Mouse (Mus musculus) megakaryocyte, embryonic 14.5 days (primary cell): ENCODE data around the gene Psmg4. TPM values are rescaled to one million over a fixed set of nuclear protein-coding genes. Genes with fewer than 3 reads are reported as not detected.

Experiments
- H3K27me3 ChIP-seq: replicated peaks from 2 replicates; pipeline ENCODE3; 2012; ENCODE audit warnings: inconsistent platforms
- H3K36me3 ChIP-seq: replicated peaks from 2 replicates; pipeline ENCODE3; 2012; ENCODE audit warnings: low read length, inconsistent platforms, mixed read lengths
- H3K4me1 ChIP-seq: 2 replicates; pipeline ENCODE4 v1.6.1; 2012; ENCODE audit warnings: inconsistent platforms
- H3K4me3 ChIP-seq: replicated peaks from 2 replicates; pipeline ENCODE3; 2012; ENCODE audit warnings: moderate library complexity, mild to moderate bottlenecking, inconsistent platforms
- H3K9me3 ChIP-seq: 2 replicates; pipeline ENCODE4 v1.6.1; 2012; ENCODE audit warnings: inconsistent platforms
- FLI1 ChIP-seq: IDR thresholded peaks from 2 replicates; pipeline ENCODE4 v1.6.1; 2012; ENCODE audit warnings: low read length, inconsistent platforms, mixed read lengths
- GATA1 ChIP-seq: IDR thresholded peaks from 3 replicates; pipeline ENCODE4 v1.6.1; 2012; ENCODE audit warnings: mixed read lengths, low read length, inconsistent platforms, borderline replicate concordance
- polyA plus RNA-seq: library from polyadenylated mRNA; stranded (reverse); fragments of >175 nt; gene quantifications from 2 replicates; pipeline ENCODE4 v1.2.3, GENCODE M21; 2012; ENCODE audit warnings: low replicate concordance; ENCODE audit not compliant: insufficient read depth

Psmg4 gene
- polyA plus RNA-seq, 1 experiment: 32.8 TPM

DNA sequence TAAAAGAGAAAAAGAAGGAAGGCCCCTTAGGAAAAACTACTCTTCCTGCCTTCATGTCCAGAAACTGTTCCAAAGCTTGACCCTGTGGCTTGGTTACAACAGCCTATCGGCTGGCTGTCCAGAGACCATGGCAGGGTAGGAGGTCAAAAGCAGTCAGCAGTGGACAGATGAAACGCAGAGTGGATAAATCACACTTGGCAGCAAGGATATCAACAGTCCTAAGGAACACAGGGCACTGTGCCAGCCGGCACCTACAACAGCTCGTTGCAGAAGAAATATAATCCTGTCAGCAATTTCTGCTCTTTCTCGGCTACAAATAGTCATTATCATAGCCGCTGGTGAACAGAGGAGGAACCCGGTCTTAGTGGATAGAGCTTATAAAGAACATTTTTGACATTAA, 60.2 kb downstream of the Psmg4 start:
- Histone ChIP-seq H3K27me3 (no peaks in the 10 kb centered on the region), H3K4me3 (no peak overlapping the region), H3K4me1 (peaks cover 35% of the 10 kb centered on the region), H3K36me3 (peaks cover 86% of the 10 kb centered on the region), H3K9me3 (no peaks in the 10 kb centered on the region; the same call in 1 of the 2 replicates)
- TF ChIP-seq FLI1: no peak

- H3K4me1 ChIP-seq: peaks cover 62% of the 10 kb centered on the region
- TF ChIP-seq GATA1 (no peak), FLI1 (no peak)
- H3K27me3 ChIP-seq: no peaks in the 10 kb centered on the region
- H3K9me3 ChIP-seq: no peaks in the 10 kb centered on the region
- peaks cover 70% of the 10 kb centered on the region for H3K36me3 ChIP-seq
- no peak overlapping the region for H3K4me3 ChIP-seq
Measured at GRCm38 (mm10) chr13:34226940-34227339, 64.2 kb downstream of the Psmg4 start.

Other genes starting within 250 kb of the Psmg4 start
- gene Nqo2, start 198.3 kb upstream of the Psmg4 start, polyA plus RNA-seq: 2.6 TPM in 1 of 2 replicates, not detected in the other
- gene Ripk1, start 160.6 kb upstream of the Psmg4 start, polyA plus RNA-seq: 3.4 and 8.7 TPM in 2 replicates
- 26.2 and 48.5 TPM in 2 replicates for gene Serpinb6a, start 160.2 kb upstream of the Psmg4 start, polyA plus RNA-seq
- gene Bphl, start 125.4 kb upstream of the Psmg4 start, polyA plus RNA-seq: 20.4 and 35.2 TPM in 2 replicates
- 95.9 and 122 TPM in 2 replicates for gene Tubb2a, start 85.0 kb upstream of the Psmg4 start, polyA plus RNA-seq
- gene Tubb2b, start 32.5 kb upstream of the Psmg4 start, polyA plus RNA-seq: 11.0 and 15.6 TPM in 2 replicates
- gene Slc22a23, start 182.2 kb downstream of the Psmg4 start, polyA plus RNA-seq: 33.9 and 61.7 TPM in 2 replicates